Mouse (Mus musculus) bone marrow macrophage, adult 2 months (primary cell): Measurements from ENCODE around the gene Cyp3a57.

Source experiments
- CTCF ChIP-seq: IDR thresholded peaks from 2 replicates; pipeline ENCODE4 v1.5.1; 2012; ENCODE audit warnings: low read depth, mild to moderate bottlenecking, low read length, moderate library complexity
- POLR2A ChIP-seq: IDR thresholded peaks from 2 replicates; pipeline ENCODE4 v1.6.1; 2012; ENCODE audit warnings: mild to moderate bottlenecking, low read depth, low read length, borderline replicate concordance

DNA sequence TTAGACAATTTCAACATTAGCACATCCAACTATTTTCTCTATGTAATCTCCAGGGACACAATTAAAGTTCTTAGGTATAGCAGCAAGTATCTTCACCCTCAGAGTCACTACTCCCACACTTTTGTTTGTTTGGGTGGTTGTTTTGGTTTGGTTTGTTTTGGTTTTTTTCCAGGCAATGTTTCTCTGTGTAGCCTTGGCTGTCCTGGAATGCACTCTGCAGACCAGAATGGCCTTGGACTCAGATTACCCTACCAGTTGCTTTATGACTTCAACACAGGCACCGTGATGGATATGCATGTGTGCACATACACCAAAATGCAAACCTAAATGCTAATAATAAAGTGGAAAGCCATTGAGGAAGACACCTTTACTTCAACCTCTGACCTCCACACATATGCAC is 88.6 kb downstream of the Cyp3a57 start:
- TF ChIP-seq POLR2A (no peak), CTCF (no peak)
